Mouse (Mus musculus) embryo, embryonic 10.5 days (tissue): Measurements from ENCODE around the gene Mrps25.

Experiments
- DNase-seq: peaks from one replicate; pipeline ENCODE4 v3.0.0-alpha.2; 2015; ENCODE audit warnings: low spot score

The Mrps25 gene

DNA sequence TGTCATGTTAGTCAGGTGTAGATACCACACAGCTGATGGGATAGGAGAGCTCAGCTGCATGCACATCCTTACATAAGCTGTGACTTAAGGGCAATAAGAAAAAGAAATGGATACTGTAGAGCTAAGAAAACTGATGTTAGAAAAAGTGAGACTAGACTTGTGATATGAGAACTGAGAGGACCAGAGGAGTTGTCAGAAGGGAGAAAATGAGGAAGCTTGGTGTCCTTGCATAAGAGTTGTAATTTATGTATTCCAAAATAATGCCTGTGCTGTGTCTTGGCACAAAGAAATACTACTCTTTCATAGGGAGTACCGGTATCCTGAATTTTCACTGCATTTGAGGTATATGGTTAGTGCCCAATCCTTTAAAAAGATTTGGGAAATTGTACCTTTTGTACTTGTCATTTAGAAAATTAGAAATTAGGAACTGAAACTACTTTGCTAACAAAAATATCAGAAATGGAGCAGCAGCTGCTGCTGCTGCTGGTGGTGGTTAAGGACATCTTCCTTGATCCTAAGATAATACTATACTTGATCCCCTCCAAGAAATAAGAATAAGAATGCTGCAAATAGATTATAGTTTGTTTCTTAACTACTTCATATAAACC, 56.9 kb downstream of the Mrps25 start:
- DNase-seq: no peak

- DNase-seq: no peak
Measured at GRCm38 (mm10) chr6:92124547-92124946, 59.3 kb downstream of the Mrps25 start.
